Mouse (Mus musculus): ENCODE data around the gene Tmbim1. TPM values are rescaled to one million over a fixed set of nuclear protein-coding genes. Genes with fewer than 3 reads are reported as not detected.
"Not testable (repeated sequence)": the region's sequence is repeated elsewhere in the genome, so short reads cannot be mapped to it uniquely, and the experiment has no call there.

Gene Tmbim1
- polyA plus RNA-seq, 2 experiments, result 41.7 to 48.0 TPM

GRCm38 (mm10) chr1:74289248-74289647, 16.2 kb downstream of the Tmbim1 start:
- Histone ChIP-seq H3K27ac (replicated peaks; ENCODE audit: low read depth, low read length) (no peak overlapping the region), H3K27me3 (ENCODE audit: control insufficient read depth, insufficient read depth, low read length) (no peaks in the 10 kb centered on the region), H3K4me2 (replicated peaks; ENCODE audit: low read depth, low read length, severe bottlenecking) (no peak overlapping the region), H3K4me1 (ENCODE audit: control insufficient read depth, insufficient read depth, low read length) (peaks cover 9% of the 10 kb centered on the region), H3K4me3 (replicated peaks; ENCODE audit: low read length) (no peak overlapping the region), H3K36me3 (ENCODE audit: control insufficient read depth, insufficient read depth, low read length) (peaks cover 52% of the 10 kb centered on the region), H3K9ac (ENCODE audit: low read depth, low read length, severe bottlenecking) (no peak overlapping the region), H3K9me3 (ENCODE audit: control insufficient read depth, low read length) (no peaks in the 10 kb centered on the region)
- ATAC-seq (ENCODE audit: low FRiP score, low read depth), result no peak
- no peak for DNase-seq (ENCODE audit: low spot score)
- 83% methylated on average over 9 of the region's 9 CpGs for WGBS
- no peak for TF ChIP-seq POLR2A (IDR thresholded peaks at IDR 0.05; ENCODE audit: borderline replicate concordance, extremely low read depth, insufficient read depth, insufficient read length)

GRCm38 (mm10) chr1:74288327-74288726, 17.1 kb downstream of the Tmbim1 start:
- no peak for ATAC-seq (ENCODE audit: low FRiP score, low read depth)
- TF ChIP-seq POLR2A (IDR thresholded peaks at IDR 0.05; ENCODE audit: borderline replicate concordance, extremely low read depth, insufficient read depth, insufficient read length), result no peak
- Histone ChIP-seq H3K36me3 (ENCODE audit: control insufficient read depth, insufficient read depth, low read length) (peaks cover 43% of the 10 kb centered on the region), H3K27me3 (ENCODE audit: control insufficient read depth, insufficient read depth, low read length) (no peaks in the 10 kb centered on the region), H3K4me1 (ENCODE audit: control insufficient read depth, insufficient read depth, low read length) (peaks cover 12% of the 10 kb centered on the region), H3K27ac (replicated peaks; ENCODE audit: low read depth, low read length) (no peak overlapping the region), H3K4me3 (replicated peaks; ENCODE audit: low read length) (no peak overlapping the region), H3K9me3 (ENCODE audit: control insufficient read depth, low read length) (no peaks in the 10 kb centered on the region), H3K9ac (ENCODE audit: low read depth, low read length, severe bottlenecking) (no peak overlapping the region), H3K4me2 (replicated peaks; ENCODE audit: low read depth, low read length, severe bottlenecking) (no peak overlapping the region)
- WGBS, result 75% methylated on average over 4 of the region's 4 CpGs
- no peak for DNase-seq (ENCODE audit: low spot score)

- H3K9me3 ChIP-seq (ENCODE audit: control insufficient read depth, low read length); DNase-seq (ENCODE audit: low spot score); H3K27me3 ChIP-seq (ENCODE audit: control insufficient read depth, insufficient read depth, low read length); H3K4me2 ChIP-seq (replicated peaks; ENCODE audit: low read depth, low read length, severe bottlenecking); H3K27ac ChIP-seq (replicated peaks; ENCODE audit: low read depth, low read length); ATAC-seq (ENCODE audit: low FRiP score, low read depth); H3K9ac ChIP-seq (ENCODE audit: low read depth, low read length, severe bottlenecking); H3K4me3 ChIP-seq (replicated peaks; ENCODE audit: low read length): not testable (repeated sequence)
- Histone ChIP-seq H3K36me3 (ENCODE audit: control insufficient read depth, insufficient read depth, low read length) (peaks cover 43% of the 10 kb centered on the region), H3K4me1 (ENCODE audit: control insufficient read depth, insufficient read depth, low read length) (peaks cover 12% of the 10 kb centered on the region)
- 62% methylated on average over 15 of the region's 17 CpGs for WGBS
These were observed 18.4 kb downstream of the Tmbim1 start for GRCm38 (mm10) chr1:74286869-74287607.

- WGBS, result 4% methylated on average over 23 of the region's 23 CpGs
- peaks cover 12% of the 10 kb centered on the region for H3K4me1 ChIP-seq (ENCODE audit: control insufficient read depth, insufficient read depth, low read length)
- TF ChIP-seq POLR2A (IDR thresholded peaks at IDR 0.05; ENCODE audit: borderline replicate concordance, extremely low read depth, insufficient read depth, insufficient read length), result no peak
- H3K9me3 ChIP-seq (ENCODE audit: control insufficient read depth, low read length), result no peaks in the 10 kb centered on the region
- peaks cover 49% of the 10 kb centered on the region for H3K36me3 ChIP-seq (ENCODE audit: control insufficient read depth, insufficient read depth, low read length)
- H3K9ac ChIP-seq (ENCODE audit: low read depth, low read length, severe bottlenecking), result peak overlapping the region; percentile 70
- H3K27me3 ChIP-seq (ENCODE audit: control insufficient read depth, insufficient read depth, low read length), result no peaks in the 10 kb centered on the region
- ATAC-seq (ENCODE audit: low FRiP score, low read depth) (no peak), DNase-seq (ENCODE audit: low spot score) (no peak)
- peak overlapping the region; percentile 88 for H3K4me3 ChIP-seq (replicated peaks; ENCODE audit: low read length)
- H3K27ac ChIP-seq (replicated peaks; ENCODE audit: low read depth, low read length), result 0 out of 2 replicates have a peak overlapping the region, but pooled peaks have one; percentile 8
- H3K4me2 ChIP-seq (replicated peaks; ENCODE audit: low read depth, low read length, severe bottlenecking), result peak overlapping the region; percentile 85
These were observed 20.0 kb downstream of the Tmbim1 start for GRCm38 (mm10) chr1:74285212-74286010.

GRCm38 (mm10) chr1:74284543-74285160, 20.8 kb downstream of the Tmbim1 start, which contains the start of the genes Aamp and Pnkd:
Gene Aamp, minus strand, starts transcription at chr1:74284738.
Gene Pnkd, plus strand, starts transcription at chr1:74284930.
- peaks cover 50% of the 10 kb centered on the region for H3K36me3 ChIP-seq (ENCODE audit: control insufficient read depth, insufficient read depth, low read length)
- peak within 1 kb of the TSS; percentile 85 for H3K4me2 ChIP-seq (replicated peaks; ENCODE audit: low read depth, low read length, severe bottlenecking)
- peak; percentile 65; the same call in 1 of the 2 replicates for TF ChIP-seq POLR2A (IDR thresholded peaks at IDR 0.05; ENCODE audit: borderline replicate concordance, extremely low read depth, insufficient read depth, insufficient read length)
- no peaks in the 10 kb centered on the region for H3K27me3 ChIP-seq (ENCODE audit: control insufficient read depth, insufficient read depth, low read length)
- peak; percentile 100 for DNase-seq (ENCODE audit: low spot score)
- H3K9ac ChIP-seq (ENCODE audit: low read depth, low read length, severe bottlenecking), result peak within 1 kb of the TSS; percentile 86
- peak; percentile 97 for ATAC-seq (ENCODE audit: low FRiP score, low read depth)
- peak within 1 kb of the TSS; percentile 79; the same call in 1 of the 2 replicates for H3K27ac ChIP-seq (replicated peaks; ENCODE audit: low read depth, low read length)
- H3K9me3 ChIP-seq (ENCODE audit: control insufficient read depth, low read length), result no peaks in the 10 kb centered on the region
- WGBS, result under 1% methylated on average over 56 of the region's 56 CpGs
- H3K4me1 ChIP-seq (ENCODE audit: control insufficient read depth, insufficient read depth, low read length), result peaks cover 9% of the 10 kb centered on the region
- H3K4me3 ChIP-seq (replicated peaks; ENCODE audit: low read length), result peak within 1 kb of the TSS; percentile 88
